Mouse (Mus musculus): ENCODE measurements around the gene Prmt1.
"Not testable (repeated sequence)": the region's sequence is repeated elsewhere in the genome, so short reads cannot be mapped to it uniquely, and the experiment has no call there.

The Prmt1 gene

DNA sequence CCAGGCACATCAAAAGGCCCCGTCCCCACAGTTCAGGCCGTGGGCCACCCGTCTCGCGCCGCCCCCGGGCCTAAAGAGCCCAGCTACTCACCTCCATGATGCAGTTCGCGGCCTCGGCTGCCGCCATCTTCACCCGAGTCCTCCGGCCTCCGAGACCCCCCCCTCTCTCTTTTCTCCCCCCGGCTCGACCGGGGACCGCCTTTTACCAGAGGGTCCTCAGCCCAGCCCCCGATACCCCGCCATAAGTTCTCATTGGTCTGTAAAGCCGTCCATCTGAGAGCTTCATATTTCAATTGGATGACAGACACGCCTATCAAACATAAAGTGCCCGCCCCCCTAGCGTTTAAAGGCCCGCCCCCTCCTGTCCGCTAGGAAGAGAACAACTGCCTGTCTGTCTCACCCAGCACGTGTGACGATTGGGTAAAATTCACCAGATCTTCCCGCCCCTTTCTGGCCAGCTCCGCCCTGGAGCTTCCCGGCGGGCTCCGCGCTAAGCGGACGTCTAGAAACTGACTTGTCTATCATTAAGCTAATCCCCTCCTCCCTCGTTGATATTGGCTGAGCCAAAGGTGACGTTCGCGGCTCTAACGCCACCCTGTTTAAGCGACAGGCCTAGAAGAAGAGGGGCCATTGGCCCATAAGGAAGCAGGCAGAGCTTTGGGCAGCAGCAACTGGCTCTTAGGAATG lies at the start of gene Prmt1:
Gene Prmt1 (minus strand): TSS at position 377 of the 687 bp plus-strand sequence.
- DNase-seq (ENCODE audit: low read depth, low spot score): peak; percentile 98

- no peak for DNase-seq (ENCODE audit: low read depth, low spot score)
Observed at GRCm38 (mm10) chr7:45035631-45036030, 49.3 kb upstream of the Prmt1 start.

GRCm38 (mm10) chr7:45033722-45034359 lies 47.5 kb upstream of the Prmt1 start:
- DNase-seq (ENCODE audit: low read depth, low spot score): no peak

DNA sequence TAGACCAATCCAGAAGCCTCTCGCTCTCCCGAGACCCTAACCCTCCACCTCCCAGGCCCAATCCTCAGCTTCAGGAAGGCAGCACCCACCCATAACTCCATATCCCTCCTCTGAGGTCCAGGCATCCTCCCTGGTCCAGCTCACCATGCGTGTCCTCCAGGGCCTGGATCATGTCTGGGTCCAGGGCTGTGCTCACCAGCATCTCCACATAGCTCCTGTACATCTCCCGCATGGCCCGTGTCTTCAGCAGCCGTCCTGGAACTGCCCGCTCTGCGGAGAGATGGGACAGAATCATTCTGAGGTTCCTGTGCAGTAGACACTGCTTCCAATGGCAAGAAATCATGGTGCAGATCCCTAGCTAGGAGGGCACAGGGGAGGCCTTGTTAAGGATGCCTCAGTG lies 44.5 kb upstream of the Prmt1 start:
- no peak for DNase-seq (ENCODE audit: low read depth, low spot score)

GRCm38 (mm10) chr7:45029995-45030394 lies 43.6 kb upstream of the Prmt1 start:
- DNase-seq (ENCODE audit: low read depth, low spot score): no peak

DNA sequence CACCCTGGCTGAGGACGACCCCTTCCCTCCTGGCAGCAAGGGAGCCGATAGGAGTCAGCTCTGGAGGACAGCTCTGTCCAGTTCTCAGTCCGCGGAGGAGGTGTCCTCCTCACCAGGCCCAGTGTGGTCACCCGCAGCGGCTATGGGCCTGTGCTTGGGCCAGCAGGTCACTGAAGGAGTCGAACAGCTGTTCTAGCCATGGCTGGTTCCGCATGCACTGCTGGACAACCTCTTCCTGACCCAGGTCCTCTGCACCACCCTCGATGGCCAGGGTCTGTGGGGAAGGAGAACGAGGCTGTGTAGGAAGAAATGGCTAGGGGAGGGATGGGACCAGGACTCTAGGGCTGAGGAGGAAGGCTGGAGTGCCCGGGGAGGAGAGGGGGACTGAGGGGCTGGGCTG lies 42.0 kb upstream of the Prmt1 start:
- DNase-seq (ENCODE audit: low read depth, low spot score): no peak

DNA sequence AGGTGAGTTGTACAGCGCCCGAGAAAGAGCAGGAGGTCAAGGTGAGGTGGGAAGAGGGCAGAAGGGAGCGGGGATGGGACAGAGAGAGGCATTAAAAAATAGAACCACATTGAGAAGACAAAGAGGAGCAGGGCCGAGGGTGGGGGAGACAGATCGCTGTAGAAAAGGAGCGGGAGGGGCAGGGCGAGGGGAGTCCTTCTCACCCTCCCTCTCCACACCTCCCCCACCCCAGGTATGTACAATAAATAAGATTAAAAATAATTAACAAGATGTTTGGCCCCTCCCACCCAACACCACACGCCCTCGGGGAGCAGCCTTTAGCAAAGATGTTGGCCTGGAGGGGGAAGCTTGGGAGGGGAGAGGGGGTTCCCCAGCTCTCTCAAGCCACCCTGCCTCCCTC lies 41.4 kb upstream of the Prmt1 start:
- DNase-seq (ENCODE audit: low read depth, low spot score): no peak

DNA sequence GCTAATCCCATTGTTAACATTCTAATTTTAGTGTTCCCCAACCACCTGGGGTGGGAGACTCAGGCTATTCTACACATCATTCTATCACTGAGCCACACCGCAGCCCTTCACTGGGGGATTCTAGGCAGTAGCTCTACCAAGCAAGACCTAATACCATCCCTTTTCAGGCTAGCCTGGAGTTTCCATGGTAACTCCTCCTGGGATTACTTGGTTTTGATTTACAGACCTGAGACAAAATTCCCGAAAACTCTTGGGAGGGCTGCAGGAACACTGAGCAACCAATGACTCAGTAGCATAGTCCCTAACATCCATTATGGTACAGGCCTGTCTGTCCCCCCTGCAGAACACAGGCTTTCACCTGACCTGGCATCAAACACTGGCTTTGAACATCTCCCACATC lies 39.9 kb upstream of the Prmt1 start:
- DNase-seq (ENCODE audit: low read depth, low spot score): no peak

- DNase-seq (ENCODE audit: low read depth, low spot score): no peak
Observed at GRCm38 (mm10) chr7:45025601-45026220, 39.3 kb upstream of the Prmt1 start.

GRCm38 (mm10) chr7:45024281-45025248 lies 38.2 kb upstream of the Prmt1 start:
- DNase-seq (ENCODE audit: low read depth, low spot score): no peak

- DNase-seq (ENCODE audit: low read depth, low spot score): not testable (repeated sequence)
Observed at GRCm38 (mm10) chr7:45023711-45024110, 37.3 kb upstream of the Prmt1 start.

GRCm38 (mm10) chr7:45020225-45020624 lies 33.9 kb upstream of the Prmt1 start:
- no peak for DNase-seq (ENCODE audit: low read depth, low spot score)

- DNase-seq (ENCODE audit: low read depth, low spot score): no peak
Observed at GRCm38 (mm10) chr7:45019031-45019571, 32.7 kb upstream of the Prmt1 start.

- peak; percentile 95 for DNase-seq (ENCODE audit: low read depth, low spot score)
Observed at GRCm38 (mm10) chr7:45017242-45018061, 31.1 kb upstream of the Prmt1 start, which contains the start of gene Rras. Rras (plus strand) TSS chr7:45017961.

GRCm38 (mm10) chr7:45016761-45017160 lies 30.4 kb upstream of the Prmt1 start:
- DNase-seq (ENCODE audit: low read depth, low spot score): no peak

DNA sequence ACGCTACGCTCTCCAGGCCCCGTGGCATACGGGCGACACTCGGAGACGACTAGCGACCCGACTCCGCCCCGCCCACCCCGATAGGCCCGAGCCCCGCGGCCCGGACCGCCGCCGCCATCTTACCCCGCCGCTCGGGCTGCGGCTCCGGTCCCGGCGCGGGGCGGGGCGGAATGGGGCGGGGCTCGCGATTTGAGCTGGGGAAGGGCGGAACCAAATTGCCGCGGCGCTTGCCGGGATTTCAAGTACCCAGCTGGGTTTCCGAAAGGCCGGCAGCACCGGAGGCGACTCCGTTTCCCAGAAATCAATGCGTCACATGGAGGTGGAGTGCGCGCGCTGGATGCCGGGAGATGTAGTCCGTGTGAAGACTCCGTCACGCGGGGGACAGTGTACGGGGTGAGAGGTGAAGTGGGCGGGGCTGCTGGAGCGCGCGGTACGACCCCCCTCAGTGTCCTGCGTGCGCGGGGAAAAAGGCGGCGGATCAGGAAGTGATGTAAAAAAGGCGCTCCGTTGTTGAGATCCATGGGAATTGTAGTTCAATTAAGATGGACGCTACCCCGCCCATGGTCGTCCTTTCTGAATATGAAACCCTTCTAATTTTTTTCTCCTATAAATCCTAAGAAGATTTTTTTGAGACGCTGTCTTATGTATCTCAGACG lies 29.7 kb upstream of the Prmt1 start, which contains the start of gene Scaf1:
Gene Scaf1 (minus strand): TSS at position 407 of the 656 bp plus-strand sequence.
- DNase-seq (ENCODE audit: low read depth, low spot score): peak; percentile 97

GRCm38 (mm10) chr7:45015344-45015956 lies 29.1 kb upstream of the Prmt1 start:
- no peak for DNase-seq (ENCODE audit: low read depth, low spot score)

DNA sequence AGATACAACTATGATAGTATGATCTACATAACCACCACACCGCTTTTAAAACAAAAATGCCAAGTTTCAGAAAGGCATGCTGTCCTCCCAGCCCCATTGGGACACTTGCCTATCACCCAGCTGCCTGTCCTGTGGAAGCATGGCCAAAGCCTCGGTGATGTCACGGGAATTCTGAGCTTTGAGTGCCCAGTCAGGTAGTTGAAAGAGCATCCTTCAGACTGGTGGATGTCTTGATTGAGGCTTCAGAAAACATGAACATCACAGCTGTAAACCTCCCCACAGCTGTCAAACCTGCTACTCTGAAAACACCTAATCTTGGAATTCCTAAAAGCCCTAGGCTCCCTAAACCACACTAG lies 27.7 kb upstream of the Prmt1 start:
- DNase-seq (ENCODE audit: low read depth, low spot score): no peak

DNA sequence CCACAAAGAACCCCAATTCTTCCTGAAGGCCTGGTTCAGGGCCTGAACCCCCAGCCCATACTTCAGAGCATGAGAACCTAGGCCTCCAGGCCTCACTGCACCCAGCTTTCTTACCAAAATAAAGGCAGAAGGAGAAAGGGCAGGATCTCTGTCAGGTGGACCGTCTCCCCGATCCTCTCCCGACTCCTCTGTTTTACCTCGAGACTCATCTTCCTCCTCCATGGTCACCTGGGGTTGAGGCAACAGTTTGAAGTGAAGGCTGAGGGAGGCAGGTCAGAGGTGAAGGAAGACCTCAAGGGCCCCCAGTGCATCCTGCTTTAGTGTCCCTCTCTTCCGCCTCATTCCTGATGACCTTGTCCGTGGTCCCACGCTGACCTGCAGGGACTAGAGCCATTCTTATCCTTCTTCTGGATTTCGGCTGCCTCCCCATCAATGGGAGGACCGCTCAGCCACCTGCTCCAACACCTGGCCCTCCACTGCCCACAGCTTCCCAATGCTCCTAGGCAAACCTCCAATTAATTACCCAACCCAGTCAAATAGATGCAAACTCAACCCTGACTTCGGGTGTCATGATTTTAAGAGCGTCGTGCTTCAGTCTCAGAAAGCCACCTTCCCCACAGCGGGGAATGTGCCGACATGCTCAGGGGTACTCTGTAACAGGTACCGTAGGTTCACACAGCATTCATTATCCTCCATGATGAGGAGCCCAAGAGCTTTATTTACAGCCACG lies 27.2 kb upstream of the Prmt1 start:
- DNase-seq (ENCODE audit: low read depth, low spot score): no peak
